Mouse (Mus musculus) embryo, embryonic 10.5 days (tissue): ENCODE measurements around the gene Bmf.

Experiments
- DNase-seq: peaks from one replicate; pipeline ENCODE4 v3.0.0-alpha.2; 2015; ENCODE audit warnings: low spot score

Bmf gene

GRCm38 (mm10) chr2:118512418-118513377 is 36.8 kb downstream of the Bmf start:
- no peak for DNase-seq

- no peak for DNase-seq
These were observed 37.6 kb downstream of the Bmf start for GRCm38 (mm10) chr2:118511779-118512417.

- DNase-seq: peak; percentile 80
These were observed 38.8 kb downstream of the Bmf start for GRCm38 (mm10) chr2:118510447-118511310.

GRCm38 (mm10) chr2:118509688-118510446 is 39.6 kb downstream of the Bmf start:
- DNase-seq: no peak

GRCm38 (mm10) chr2:118507126-118507525 is 42.4 kb downstream of the Bmf start:
- no peak for DNase-seq

GRCm38 (mm10) chr2:118500191-118500590 is 49.3 kb downstream of the Bmf start:
- DNase-seq: no peak

GRCm38 (mm10) chr2:118499135-118499961 is 50.1 kb downstream of the Bmf start:
- DNase-seq: peak; percentile 23

GRCm38 (mm10) chr2:118498476-118498875 is 51.0 kb downstream of the Bmf start:
- DNase-seq: no peak

- no peak for DNase-seq
These were observed 51.6 kb downstream of the Bmf start for GRCm38 (mm10) chr2:118497890-118498289.

GRCm38 (mm10) chr2:118495024-118495423 is 54.5 kb downstream of the Bmf start:
- DNase-seq: no peak

- DNase-seq: no peak
These were observed 57.6 kb downstream of the Bmf start for GRCm38 (mm10) chr2:118491741-118492395.

- no peak for DNase-seq
These were observed 58.2 kb downstream of the Bmf start for GRCm38 (mm10) chr2:118491281-118491731.

GRCm38 (mm10) chr2:118490241-118491091 is 59.0 kb downstream of the Bmf start:
- no peak for DNase-seq

GRCm38 (mm10) chr2:118487806-118488205 is 61.7 kb downstream of the Bmf start:
- no peak for DNase-seq

- peak; percentile 82 for DNase-seq
These were observed 62.6 kb downstream of the Bmf start for GRCm38 (mm10) chr2:118486933-118487332.

- DNase-seq: no peak
These were observed 64.1 kb downstream of the Bmf start for GRCm38 (mm10) chr2:118485415-118485814.

GRCm38 (mm10) chr2:118484386-118484898 is 65.0 kb downstream of the Bmf start:
- DNase-seq: no peak

GRCm38 (mm10) chr2:118483032-118483431 is 66.5 kb downstream of the Bmf start:
- no peak for DNase-seq

GRCm38 (mm10) chr2:118480886-118481285 is 68.6 kb downstream of the Bmf start:
- DNase-seq: no peak
